Mouse (Mus musculus): ENCODE measurements at regions not wholly inside any gene's neighbourhood (a gene's known extent, or its start where the extent isn't known, plus 50 kb on each side); places are given as distances from the start of the nearest gene placed in this dataset.

DNA sequence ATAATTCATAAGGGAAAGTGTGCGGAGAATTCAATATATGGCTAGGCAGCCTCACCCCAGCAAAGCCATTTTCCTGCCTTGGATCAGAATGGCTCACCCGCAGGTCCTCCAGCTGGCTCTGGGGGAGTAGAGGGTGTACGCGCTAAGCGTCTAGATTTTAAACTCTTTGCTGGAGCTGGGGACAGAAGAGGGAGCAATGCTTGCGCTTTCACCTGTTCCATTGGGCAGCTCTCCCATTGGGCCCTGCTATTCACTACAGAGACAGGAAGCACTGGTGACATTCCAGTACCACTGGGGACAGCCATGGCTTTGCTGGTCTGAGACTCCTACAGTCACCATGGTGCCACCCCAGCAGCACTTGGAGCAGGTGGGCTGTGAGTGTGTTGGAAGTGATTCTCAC, 130.9 kb downstream of the Chst1 start:
- TF ChIP-seq EP300 (IDR thresholded peaks at IDR 0.05; ENCODE audit: low read length) (no peak), RAD21 (IDR thresholded peaks at IDR 0.05; ENCODE audit: low read depth, low read length) (no peak), BHLHE40 (IDR thresholded peaks at IDR 0.05; ENCODE audit: low read depth, low read length) (no peak), CTCF (conservative IDR thresholded peaks at IDR 0.05 in 1 of 2, IDR thresholded peaks at IDR 0.05 in 1 of 2; ENCODE audit: low read depth in 2 of 2, low read length in 2 of 2) (no peak), POLR2AphosphoS2 (IDR thresholded peaks at IDR 0.05; ENCODE audit: low read depth, low read length) (no peak), E2F4 (IDR thresholded peaks at IDR 0.05; ENCODE audit: insufficient replicate concordance, low read depth, low read length) (no peak), USF1 (IDR thresholded peaks at IDR 0.05; ENCODE audit: low read depth, low read length) (no peak), POLR2A (IDR thresholded peaks at IDR 0.05; ENCODE audit: low read depth, low read length) (no peak), IRF4 (IDR thresholded peaks at IDR 0.05; ENCODE audit: low read depth, low read length) (no peak), ELF1 (IDR thresholded peaks at IDR 0.05; ENCODE audit: low read depth, low read length) (no peak), ETS1 (conservative IDR thresholded peaks at IDR 0.05; ENCODE audit: low read depth, low read length) (no peak)
